Mouse (Mus musculus): Measurements from ENCODE around the gene Cd244a.

Cd244a gene

GRCm38 (mm10) chr1:171566777-171567176 is 7.8 kb downstream of the Cd244a start:
- in situ Hi-C loops (cut with MboI; ENCODE audit: low sequenced_read_pairs): loop anchor here (10.0 kb wide), 1 partner anchor 62 kb away; the partner anchor contains the start of gene Alyref2

DNA sequence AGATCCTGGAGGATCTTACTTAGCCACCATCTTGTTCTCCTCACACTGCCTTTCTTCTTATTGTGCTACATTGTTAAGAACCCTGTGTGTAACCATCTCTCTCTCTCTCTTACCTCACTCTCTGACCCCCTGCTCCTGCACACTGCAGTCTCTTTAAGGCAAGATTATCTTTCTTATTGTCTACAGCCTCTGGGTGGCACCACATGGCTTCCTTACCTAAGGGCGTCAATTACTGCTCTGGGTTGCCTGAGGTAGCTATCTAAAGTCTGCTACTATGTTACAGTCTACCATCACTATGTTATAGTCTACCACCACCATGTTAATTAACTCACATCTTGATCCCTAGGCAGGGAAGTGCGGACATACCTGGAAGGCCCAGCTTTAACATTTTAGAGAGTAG is 9.4 kb downstream of the Cd244a start:
- in situ Hi-C loops (cut with MboI; ENCODE audit: low sequenced_read_pairs): loop anchor here (10.0 kb wide), 1 partner anchor 64 kb away; the partner anchor contains the start of gene Alyref2

- in situ Hi-C loops (cut with MboI; ENCODE audit: low sequenced_read_pairs): no loop called here
Observed at GRCm38 (mm10) chr1:171577168-171577567, 18.2 kb downstream of the Cd244a start.

DNA sequence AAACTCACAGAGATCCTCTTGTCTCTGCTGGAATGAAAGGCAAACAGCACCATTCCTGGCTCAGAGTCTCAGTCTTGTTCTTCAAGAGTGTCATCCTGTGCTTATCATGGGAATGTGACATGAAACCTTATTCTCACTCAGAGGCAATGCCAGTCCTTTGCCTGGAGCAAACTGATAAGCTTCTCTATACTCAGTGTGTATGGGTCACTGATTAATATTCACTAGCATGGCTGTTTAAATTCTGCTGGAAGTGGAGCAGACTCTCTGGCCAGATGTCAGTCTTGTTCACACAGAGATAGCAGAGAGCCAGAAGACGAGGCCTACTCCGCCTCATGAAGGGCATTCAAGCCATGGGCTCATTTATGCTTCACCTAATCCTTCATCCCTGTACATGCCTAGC is 25.6 kb downstream of the Cd244a start:
- in situ Hi-C loops (cut with MboI; ENCODE audit: low sequenced_read_pairs): no loop called here

- in situ Hi-C loops (cut with MboI; ENCODE audit: low sequenced_read_pairs): no loop called here
Observed at GRCm38 (mm10) chr1:171604686-171605085, 45.7 kb downstream of the Cd244a start.

DNA sequence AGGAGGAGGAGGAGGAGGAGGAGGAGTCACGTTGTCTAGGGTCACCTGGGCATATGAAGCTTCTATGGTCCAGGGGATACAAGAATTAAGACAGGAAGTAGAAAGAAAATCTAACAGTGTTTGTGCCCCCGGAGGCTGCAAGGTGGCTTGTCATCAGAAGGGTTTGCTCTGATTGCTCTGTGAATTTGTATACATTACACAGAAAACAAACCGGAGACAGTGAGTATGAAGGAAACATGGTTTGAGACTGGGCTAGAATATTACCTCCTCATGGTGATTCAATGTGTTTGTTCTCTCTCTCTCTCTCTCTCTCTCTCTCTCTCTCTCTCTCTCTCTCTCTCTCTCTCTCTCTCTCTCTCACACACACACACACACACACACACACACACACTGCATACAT is 47.7 kb downstream of the Cd244a start:
- in situ Hi-C loops (cut with MboI; ENCODE audit: low sequenced_read_pairs): no loop called here

DNA sequence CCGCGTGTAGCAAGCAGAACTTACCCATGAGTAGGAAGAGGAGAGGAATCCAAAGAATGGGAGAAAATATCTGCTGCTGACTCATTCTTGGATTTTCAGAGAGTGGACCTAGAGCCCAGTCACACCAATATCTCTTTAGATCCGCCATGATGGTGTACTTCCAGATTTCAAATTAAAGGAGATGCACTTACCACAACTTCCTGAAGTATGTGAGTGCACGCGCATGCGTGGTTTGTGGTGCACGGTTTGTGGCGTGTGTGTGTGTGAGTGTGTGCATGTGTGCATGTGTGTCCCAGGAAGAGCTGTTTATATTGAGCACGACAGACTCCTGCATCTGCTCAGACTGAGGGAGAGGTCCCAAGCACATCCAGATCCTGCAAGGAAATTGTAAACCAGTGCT is 48.2 kb downstream of the Cd244a start, which contains the start of gene Ly9:
Gene Ly9 (minus strand): TSS at position 235 of the 400 bp plus-strand sequence.
- in situ Hi-C loops (cut with MboI; ENCODE audit: low sequenced_read_pairs): no loop called here

GRCm38 (mm10) chr1:171610026-171610425 is 51.0 kb downstream of the Cd244a start:
- in situ Hi-C loops (cut with MboI; ENCODE audit: low sequenced_read_pairs): no loop called here

- in situ Hi-C loops (cut with MboI; ENCODE audit: low sequenced_read_pairs): no loop called here
Observed at GRCm38 (mm10) chr1:171610781-171611180, 51.8 kb downstream of the Cd244a start.

- in situ Hi-C loops (cut with MboI; ENCODE audit: low sequenced_read_pairs): no loop called here
Observed at GRCm38 (mm10) chr1:171613962-171614361, 55.0 kb downstream of the Cd244a start.

DNA sequence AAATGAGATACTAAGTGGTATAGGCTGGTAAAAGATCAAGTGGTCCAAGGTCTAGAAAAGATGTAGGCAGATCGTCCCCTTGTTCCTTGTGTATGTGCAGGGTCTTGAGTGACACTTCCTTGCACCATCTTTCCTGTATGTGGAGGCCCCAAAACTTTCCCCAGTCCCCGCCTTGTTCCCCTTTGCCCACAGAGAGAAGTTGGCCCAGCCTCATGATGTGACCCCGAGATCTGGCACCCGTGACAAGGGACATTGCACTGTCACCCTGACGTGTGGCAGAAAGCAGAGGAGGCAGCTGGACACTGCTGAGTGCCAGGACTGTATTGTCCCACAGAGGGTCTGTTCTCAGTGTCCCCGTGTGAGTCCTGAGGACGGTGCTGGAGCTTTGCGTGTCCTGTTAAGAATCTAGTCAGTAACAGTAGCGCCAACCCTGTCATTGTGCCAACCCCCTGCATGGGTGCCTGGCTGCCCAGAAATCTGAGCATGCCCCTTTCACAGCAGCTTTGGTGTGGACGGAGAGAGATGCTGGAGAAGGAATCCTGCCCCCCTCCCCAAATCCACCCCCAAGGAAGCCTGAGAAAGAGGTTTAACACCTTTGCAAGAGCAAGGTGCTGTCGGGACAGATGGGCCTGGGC is 58.0 kb downstream of the Cd244a start:
- in situ Hi-C loops (cut with MboI; ENCODE audit: low sequenced_read_pairs): no loop called here

DNA sequence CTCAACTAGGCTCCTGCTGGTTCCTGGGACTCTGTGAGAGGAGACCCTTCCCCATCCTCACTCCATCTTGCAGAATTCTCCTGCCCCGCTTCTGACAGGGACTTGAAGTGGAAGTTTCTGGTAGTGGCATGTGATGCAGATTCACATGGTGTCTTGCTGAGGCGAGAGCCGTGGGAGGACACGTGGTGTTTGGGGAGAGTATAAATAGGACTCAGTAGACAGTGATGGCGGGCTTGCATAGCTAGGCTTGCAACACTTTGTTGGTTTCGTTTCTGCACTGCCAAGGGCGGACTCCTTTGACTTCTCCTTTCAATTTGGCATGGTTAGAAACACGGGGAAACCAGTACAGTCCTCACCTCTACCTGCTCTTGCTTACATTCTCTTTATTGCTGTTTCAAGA is 60.0 kb downstream of the Cd244a start:
- in situ Hi-C loops (cut with MboI; ENCODE audit: low sequenced_read_pairs): no loop called here

- in situ Hi-C loops (cut with MboI; ENCODE audit: low sequenced_read_pairs): no loop called here
Observed at GRCm38 (mm10) chr1:171619645-171620044, 60.7 kb downstream of the Cd244a start.

DNA sequence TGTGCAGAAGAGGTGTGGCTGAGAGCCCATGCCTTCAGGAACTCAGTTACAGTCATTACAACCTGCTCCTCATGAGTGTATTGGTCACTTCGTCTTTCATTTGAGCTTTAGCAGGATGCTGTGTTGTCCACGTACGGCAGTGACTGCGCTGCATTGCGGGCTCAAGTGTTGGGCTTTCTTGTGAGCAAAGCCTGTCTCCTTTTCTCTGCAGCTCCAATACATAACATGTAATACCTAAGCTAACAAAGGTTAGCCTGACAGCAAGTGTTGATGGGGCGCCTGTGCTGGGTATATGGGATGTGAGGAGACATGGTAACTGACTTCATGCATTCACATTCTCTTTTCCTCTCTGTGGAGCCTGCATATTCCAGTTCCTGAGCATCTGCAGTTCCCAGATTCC is 61.1 kb downstream of the Cd244a start:
- in situ Hi-C loops (cut with MboI; ENCODE audit: low sequenced_read_pairs): no loop called here

- in situ Hi-C loops (cut with MboI; ENCODE audit: low sequenced_read_pairs): no loop called here
Observed at GRCm38 (mm10) chr1:171627801-171628200, 68.8 kb downstream of the Cd244a start.

GRCm38 (mm10) chr1:171629168-171629567 is 70.2 kb downstream of the Cd244a start:
- in situ Hi-C loops (cut with MboI; ENCODE audit: low sequenced_read_pairs): no loop called here

GRCm38 (mm10) chr1:171630041-171630440 is 71.0 kb downstream of the Cd244a start:
- in situ Hi-C loops (cut with MboI; ENCODE audit: low sequenced_read_pairs): no loop called here

GRCm38 (mm10) chr1:171630912-171631311 is 71.9 kb downstream of the Cd244a start:
- in situ Hi-C loops (cut with MboI; ENCODE audit: low sequenced_read_pairs): no loop called here

GRCm38 (mm10) chr1:171631447-171631846 is 72.5 kb downstream of the Cd244a start:
- in situ Hi-C loops (cut with MboI; ENCODE audit: low sequenced_read_pairs): no loop called here

GRCm38 (mm10) chr1:171635696-171636095 is 76.7 kb downstream of the Cd244a start:
- in situ Hi-C loops (cut with MboI; ENCODE audit: low sequenced_read_pairs): no loop called here

DNA sequence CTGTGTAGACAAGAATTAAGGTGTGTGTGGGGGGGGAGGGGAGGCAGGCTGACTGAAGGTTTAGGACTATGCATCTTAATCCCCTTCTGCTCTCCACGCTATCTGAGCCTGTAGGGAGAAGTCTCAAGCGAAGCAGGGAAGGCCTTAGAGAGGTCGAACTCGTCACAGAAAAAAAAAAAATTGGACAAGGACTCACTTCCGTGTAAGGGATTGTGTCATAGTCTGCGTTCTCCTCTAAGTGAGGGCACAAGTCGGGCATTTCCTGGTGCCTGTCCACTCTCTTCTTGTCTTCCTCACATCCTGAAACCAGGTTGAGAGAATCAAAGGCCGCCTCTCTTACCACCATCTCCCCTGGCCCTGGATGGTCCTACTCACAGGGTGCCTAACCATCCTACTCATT is 78.1 kb downstream of the Cd244a start:
- in situ Hi-C loops (cut with MboI; ENCODE audit: low sequenced_read_pairs): no loop called here

- in situ Hi-C loops (cut with MboI; ENCODE audit: low sequenced_read_pairs): no loop called here
Observed at GRCm38 (mm10) chr1:171638686-171639085, 79.7 kb downstream of the Cd244a start.

DNA sequence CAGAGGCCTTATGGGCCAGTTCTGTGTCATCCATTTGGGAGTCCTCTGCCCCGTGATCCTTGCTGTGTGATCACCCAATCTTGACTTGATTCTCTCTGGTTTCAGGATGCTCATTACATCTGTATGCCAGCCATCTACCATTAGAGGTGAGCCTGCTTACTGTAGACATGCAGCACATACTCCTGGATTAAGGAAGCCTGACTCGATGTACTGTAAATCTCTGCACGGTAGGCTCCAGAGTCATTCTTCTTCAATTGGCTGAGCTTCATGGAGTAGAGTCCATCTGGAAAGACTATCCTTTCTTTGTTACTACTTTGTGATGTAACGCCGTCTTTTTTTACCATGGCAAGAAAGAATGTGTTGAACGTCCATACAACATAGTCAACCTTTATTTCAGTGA is 81.8 kb downstream of the Cd244a start:
- in situ Hi-C loops (cut with MboI; ENCODE audit: low sequenced_read_pairs): no loop called here

All from CH12F3 (cell line).